Comparison of ENCODE assay signal across 21 mouse cellular contexts in the genomic region with DNA sequence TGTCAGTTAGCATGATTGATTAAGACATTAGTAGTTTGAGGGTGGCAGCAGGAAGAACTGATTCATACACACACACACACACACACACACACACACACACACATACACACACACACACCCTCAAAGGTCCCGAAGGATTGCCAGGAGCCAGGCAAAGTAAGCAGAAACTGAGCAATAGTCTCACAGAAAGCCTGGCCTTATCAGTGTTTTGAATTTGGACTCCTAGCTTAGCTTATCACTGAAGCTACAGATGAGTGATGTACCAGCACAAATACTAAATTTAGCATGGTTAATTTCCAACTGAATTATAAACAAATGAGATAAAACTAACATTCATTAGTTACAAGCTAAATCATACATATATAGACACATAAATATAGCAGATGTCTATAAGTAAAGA.
DNase-seq lines count a peak whose midpoint lies in the region; ATAC-seq and TF ChIP-seq lines count a peak whose summit lies in the region.
"Had no signal": no experiment of that assay in that cellular context is flagged by ENCODE, and none has a peak within 500 bp of the region (broad histone marks: within the 10 kb centered on the region; RNA-seq: fewer than 3 reads in every experiment).

No protein-coding gene starts in this region.

- TF ChIP-seq EP300 in MEL (IDR thresholded peaks at IDR 0.05; ENCODE audit: low read depth in 1 of 2, low read length in 2 of 2) = no peak

- no peak overlapping the region for H3K9ac ChIP-seq in MEL (ENCODE audit: control insufficient read depth, low read depth, low read length, poor library complexity, severe bottlenecking)
- H3K9ac ChIP-seq in liver, embryonic 12.5 days = peak overlapping the region; percentile 27; the same call in 1 of the 2 replicates
- H3K9ac ChIP-seq: embryonic facial prominence, embryonic 15.5 days; heart, embryonic 13.5 days; hindbrain, embryonic 15.5 days had no signal

- no peaks in the 10 kb centered on the region for H3K79me2 ChIP-seq in MEL (ENCODE audit: control insufficient read depth, insufficient read depth, low read length, poor library complexity)

- TF ChIP-seq CTCF in G1E (IDR thresholded peaks at IDR 0.05; ENCODE audit: low read depth, low read length) (no peak), MEL (IDR thresholded peaks at IDR 0.05 in 2 of 3, conservative IDR thresholded peaks at IDR 0.05 in 1 of 3; ENCODE audit: control insufficient read depth in 1 of 3, insufficient read depth in 1 of 3, low read depth in 2 of 3, low read length in 3 of 3, poor library complexity in 1 of 3, severe bottlenecking in 1 of 3) (no peak)

- H3K27me3 ChIP-seq in G1E (ENCODE audit: insufficient read depth, low read length) = 0 out of 2 replicates have a peak, but pooled peaks cover 6% of the 10 kb centered on the region
- H3K27me3 ChIP-seq in MEL (ENCODE audit: control insufficient read depth in 1 of 2, insufficient read depth in 2 of 2, low read length in 2 of 2) = no peaks in the 10 kb centered on the region
- no peaks in the 10 kb centered on the region for H3K27me3 ChIP-seq in liver, embryonic 12.5 days (replicated peaks)
- H3K27me3 ChIP-seq: embryonic facial prominence, embryonic 15.5 days; heart, embryonic 13.5 days; hindbrain, embryonic 15.5 days had no signal

- H3K27ac ChIP-seq in MEL (ENCODE audit: control insufficient read depth, low read depth, low read length) = no peak overlapping the region
- peak overlapping the region; percentile 83 for H3K27ac ChIP-seq in liver, embryonic 12.5 days
- H3K27ac ChIP-seq: embryonic facial prominence, embryonic 15.5 days; heart, embryonic 13.5 days; hindbrain, embryonic 15.5 days had no signal

- WGBS in liver, embryonic 12.5 days (ENCODE audit: insufficient replicate concordance) = 0% methylated on average over 1 of the region's 1 CpGs

- H3K4me1 ChIP-seq in G1E (ENCODE audit: insufficient read depth, low read depth, low read length) (peaks cover 40% of the 10 kb centered on the region), MEL (ENCODE audit: control insufficient read depth in 1 of 2, insufficient read depth in 2 of 2, low read length in 2 of 2) (peaks cover 0 to 3% of the 10 kb centered on the region in 2 experiments; a peak in 2 of 4 replicates)
- peaks cover 53% of the 10 kb centered on the region for H3K4me1 ChIP-seq in liver, embryonic 12.5 days
- H3K4me1 ChIP-seq: embryonic facial prominence, embryonic 15.5 days; hindbrain, embryonic 15.5 days had no signal

- peak overlapping the region; percentile 33 for H3K4me2 ChIP-seq in liver, embryonic 12.5 days
- H3K4me2 ChIP-seq: embryonic facial prominence, embryonic 15.5 days; heart, embryonic 13.5 days; hindbrain, embryonic 15.5 days had no signal

- no peak for TF ChIP-seq RAD21 in MEL (IDR thresholded peaks at IDR 0.05; ENCODE audit: low read depth, low read length)

- no peak for DNase-seq in G1E (ENCODE audit: low spot score)
- no peak for DNase-seq in MEL (ENCODE audit: low read depth, low spot score)
- no peak for DNase-seq in urinary bladder, postnatal 36 days (ENCODE audit: low spot score in 2 of 2)
- no peak for DNase-seq in B cell, adult 2 months
- no peak for DNase-seq in neural tube, embryonic 10.5 days (ENCODE audit: extremely low spot score, low spot score)
- DNase-seq: adrenal gland, postnatal 14 days; cerebellum, adult 11-12 months; cerebellum, postnatal 14 days; heart, postnatal 36 days; layer of hippocampus, postnatal 36 days; left cerebral cortex, postnatal 4 days; midbrain, embryonic 14.5 days; right cerebral cortex, postnatal 14 days; spleen, adult 18-20 months; thymus, adult 2 months had no signal

- H3K4me3 ChIP-seq in G1E (ENCODE audit: low read depth, low read length) (no peak overlapping the region), MEL (ENCODE audit: control insufficient read depth in 1 of 2, insufficient read depth in 1 of 2, low read depth in 2 of 2, low read length in 2 of 2) (no peak overlapping the region)
- H3K4me3 ChIP-seq in liver, embryonic 12.5 days = no peak overlapping the region
- H3K4me3 ChIP-seq: embryonic facial prominence, embryonic 15.5 days; heart, embryonic 13.5 days; hindbrain, embryonic 15.5 days had no signal

- H3K36me3 ChIP-seq in G1E (replicated peaks) = no peaks in the 10 kb centered on the region
- H3K36me3 ChIP-seq in MEL (ENCODE audit: control insufficient read depth in 1 of 2, insufficient read depth in 2 of 2, low read length in 2 of 2) = no peaks in the 10 kb centered on the region; a peak in 1 of 4 replicates
- no peaks in the 10 kb centered on the region for H3K36me3 ChIP-seq in liver, embryonic 12.5 days
- H3K36me3 ChIP-seq: embryonic facial prominence, embryonic 15.5 days; hindbrain, embryonic 15.5 days had no signal

- H3K9me3 ChIP-seq in G1E (replicated peaks) (no peaks in the 10 kb centered on the region), MEL (replicated peaks; ENCODE audit: insufficient read depth, low read length) (no peaks in the 10 kb centered on the region)
- H3K9me3 ChIP-seq in liver, embryonic 12.5 days (replicated peaks) = no peaks in the 10 kb centered on the region
- H3K9me3 ChIP-seq: embryonic facial prominence, embryonic 15.5 days; heart, embryonic 13.5 days; hindbrain, embryonic 15.5 days had no signal

- ATAC-seq in G1E (ENCODE audit: extremely low read depth, insufficient number of reproducible peaks, low FRiP score, poor library complexity, severe bottlenecking) = peak; percentile 73
- ATAC-seq in liver, embryonic 12.5 days = peak; percentile 79
- ATAC-seq in megakaryocyte-erythroid progenitor cell, adult 5-6 weeks (replicated peaks; ENCODE audit: low FRiP score, low TSS enrichment, poor library complexity, severe bottlenecking) = peak; percentile 71
- ATAC-seq: intestine, postnatal 0 days had no signal

- TF ChIP-seq POLR2A in MEL (IDR thresholded peaks at IDR 0.05; ENCODE audit: control insufficient read depth in 1 of 2, insufficient read depth in 1 of 2, low read depth in 1 of 2, low read length in 2 of 2, poor library complexity in 1 of 2) = no peak

TF ChIP-seq in MEL, 35 proteins besides CTCF, POLR2A, EP300 and RAD21:
- TF ChIP-seq POLR2AphosphoS2 (IDR thresholded peaks at IDR 0.05; ENCODE audit: low read length) = no peak
- no peak for TF ChIP-seq ZNF384 (IDR thresholded peaks at IDR 0.05; ENCODE audit: low read depth, low read length)
- TF ChIP-seq ZC3H11A (IDR thresholded peaks at IDR 0.05; ENCODE audit: low read depth, low read length) = no peak
- TF ChIP-seq MAZ (IDR thresholded peaks at IDR 0.05; ENCODE audit: low read depth, low read length) = no peak
- TF ChIP-seq MEF2A (IDR thresholded peaks at IDR 0.05; ENCODE audit: extremely low read depth, insufficient replicate concordance, low read depth, low read length, poor library complexity, severe bottlenecking) = peak; percentile 78; the same call in 1 of the 2 replicates
- TF ChIP-seq RCOR1 (IDR thresholded peaks at IDR 0.05; ENCODE audit: low read depth, low read length) = no peak
- no peak for TF ChIP-seq CHD2 (IDR thresholded peaks at IDR 0.05; ENCODE audit: low read length)
- TF ChIP-seq ETS1 (IDR thresholded peaks at IDR 0.05; ENCODE audit: low read depth, low read length) = peak; percentile 33; the same call in 1 of the 2 replicates
- TF ChIP-seq NRF1 (IDR thresholded peaks at IDR 0.05; ENCODE audit: insufficient read depth, low read depth, low read length, poor library complexity, severe bottlenecking) = no peak
- TF ChIP-seq SMC3 (IDR thresholded peaks at IDR 0.05; ENCODE audit: low read depth, low read length) = no peak
- TF ChIP-seq TAL1 (IDR thresholded peaks at IDR 0.05; ENCODE audit: low read length) = no peak
- no peak for TF ChIP-seq USF1 (IDR thresholded peaks at IDR 0.05; ENCODE audit: low read depth, low read length)
- no peak for TF ChIP-seq MXI1 (IDR thresholded peaks at IDR 0.05; ENCODE audit: low read depth, low read length)
- no peak for TF ChIP-seq ZMIZ1 (IDR thresholded peaks at IDR 0.05; ENCODE audit: low read depth, low read length)
- no peak for TF ChIP-seq MYB (IDR thresholded peaks at IDR 0.05; ENCODE audit: low read depth, low read length)
- TF ChIP-seq ZKSCAN1 (IDR thresholded peaks at IDR 0.05; ENCODE audit: low read depth, low read length) = no peak
- no peak for TF ChIP-seq CHD1 (IDR thresholded peaks at IDR 0.05; ENCODE audit: low read depth, low read length)
- TF ChIP-seq HCFC1 (IDR thresholded peaks at IDR 0.05; ENCODE audit: low read depth, low read length) = no peak
